Mouse (Mus musculus) C3H10T1/2 (cell line): ENCODE results near the gene Lrrc37a. TPM values are rescaled to one million over a fixed set of nuclear protein-coding genes. Genes with fewer than 3 reads are reported as not detected.

Experiments
- polyA plus RNA-seq, 2 experiments: library from polyadenylated mRNA; unstranded; fragments of >200 nt; fragmentation: generic; extraction: Trizol; gene quantifications; one replicate each; pipeline ENCODE4 v1.2.1; 2012; ENCODE audit warnings: missing spikeins in 2 of 2

Lrrc37a gene
- not detected for polyA plus RNA-seq

DNA sequence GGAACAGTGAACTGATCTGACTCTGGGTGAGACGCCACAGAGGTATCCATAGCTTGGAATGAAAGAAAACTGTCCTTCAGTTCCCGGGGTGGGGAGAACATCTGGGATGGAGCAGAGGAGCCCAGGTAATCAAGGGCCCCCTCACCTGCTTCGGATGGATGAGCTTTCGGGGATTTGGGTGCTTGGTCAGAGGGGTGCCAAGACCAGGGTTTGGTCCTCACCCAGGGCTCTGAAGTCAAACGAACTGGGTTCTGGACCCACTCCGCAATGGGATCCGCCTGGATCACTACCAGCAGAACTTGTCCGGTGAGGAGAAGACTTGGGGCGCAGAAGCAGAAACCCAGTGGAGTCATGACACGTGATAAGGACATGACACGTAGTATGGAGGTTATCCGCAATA lies at the start of gene Lrrc37a:
Gene Lrrc37a (minus strand): TSS at position 101 of the 400 bp plus-strand sequence.

DNA sequence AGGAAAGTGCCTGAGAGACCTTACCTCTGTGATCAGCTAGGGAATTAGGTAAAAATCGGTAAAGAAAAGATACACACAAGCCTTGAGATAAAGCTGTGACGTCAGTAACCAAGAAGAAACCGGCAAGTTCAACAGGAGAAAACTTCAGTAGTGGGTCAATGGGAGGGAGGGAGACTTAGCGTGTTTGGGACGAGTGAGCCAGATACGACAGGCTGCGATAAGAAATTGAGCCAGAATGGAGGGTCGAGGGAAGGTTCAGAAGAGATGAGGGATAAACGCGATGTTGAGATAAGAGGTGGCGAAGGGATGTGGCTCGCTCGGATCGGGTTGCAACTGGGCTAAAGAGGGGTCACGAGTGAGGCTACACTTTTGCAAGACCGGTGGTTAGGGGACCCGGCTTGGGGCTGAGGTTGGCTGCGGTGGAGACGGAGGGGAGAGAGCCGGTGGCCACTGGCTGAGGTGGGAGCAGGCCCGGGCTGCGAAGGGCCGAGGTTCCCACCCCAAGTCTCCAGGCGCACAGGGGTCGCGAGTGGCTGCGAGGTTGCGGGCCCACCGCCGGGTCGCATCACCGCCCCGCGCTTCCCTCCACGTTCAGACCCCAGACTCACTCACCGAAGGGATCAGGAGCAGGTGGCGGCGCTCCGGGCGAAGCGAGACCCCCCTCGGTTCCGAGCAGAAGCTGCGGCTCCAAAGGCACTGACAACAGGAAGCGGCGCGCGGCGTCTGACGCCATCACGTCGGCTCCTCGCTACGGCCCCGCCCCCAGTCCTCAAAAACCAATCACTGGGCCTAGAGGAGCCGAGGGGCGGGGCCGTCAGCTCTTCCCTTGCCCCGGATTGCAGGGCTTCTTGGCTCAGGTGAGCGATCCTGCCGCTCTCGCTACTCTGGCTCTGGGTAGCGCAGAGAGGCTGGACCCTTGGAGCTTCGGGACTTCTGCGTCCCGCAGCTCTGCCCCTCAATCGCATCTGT lies 92.1 kb downstream of the Lrrc37a start, which contains the start of gene Plekhm1:
Gene Plekhm1 (minus strand): TSS at position 707 of the 969 bp plus-strand sequence.

Other genes with a start within 250 kb of the Lrrc37a start
- 10 to 100 TPM in 1 of 2 experiments, 1 to 10 TPM in 1; 7.7 to 20.6 TPM for gene Map3k14, start 237.1 kb downstream of the Lrrc37a start, polyA plus RNA-seq
- gene Arhgap27, start 140.9 kb downstream of the Lrrc37a start, polyA plus RNA-seq = under 1 TPM; 0.23 to 0.54 TPM
- gene Plekhm1, start 91.9 kb downstream of the Lrrc37a start, polyA plus RNA-seq = 10 to 100 TPM in 1 of 2 experiments, 1 to 10 TPM in 1; 6.7 to 15.4 TPM
- gene Gm884, start 116.5 kb upstream of the Lrrc37a start, polyA plus RNA-seq = not detected
- gene Lyzl6, start 134.3 kb upstream of the Lrrc37a start, polyA plus RNA-seq = not detected
- under 1 TPM; 0.04 to 0.06 TPM for gene Rprml, start 145.0 kb upstream of the Lrrc37a start, polyA plus RNA-seq
- gene Gosr2, start 193.3 kb upstream of the Lrrc37a start, polyA plus RNA-seq = 10 to 100 TPM; 53.4 to 87.2 TPM
- gene Wnt9b, start 245.2 kb upstream of the Lrrc37a start, polyA plus RNA-seq = not detected